Mouse (Mus musculus) brain, embryonic 14.5 days (tissue): ENCODE data around the gene Qrich1.

Source experiments
- CTCF ChIP-seq: fragments of 200-500 bp; IDR thresholded peaks from 2 replicates; pipeline ENCODE4 v1.5.1; 2012; ENCODE audit warnings: inconsistent platforms, mild to moderate bottlenecking, moderate library complexity, borderline replicate concordance; ENCODE audit not compliant: insufficient read depth, insufficient read length; ENCODE audit errors: extremely low read depth
- POLR2A ChIP-seq: fragments of 200-500 bp; IDR thresholded peaks from 2 replicates; pipeline ENCODE4 v1.6.1; 2012; ENCODE audit warnings: mild to moderate bottlenecking, inconsistent platforms, borderline replicate concordance; ENCODE audit not compliant: poor library complexity, insufficient read depth, insufficient read length, severe bottlenecking; ENCODE audit errors: extremely low read depth

- TF ChIP-seq CTCF (no peak), POLR2A (no peak)
Measured at GRCm38 (mm10) chr9:108521604-108522003, 5.0 kb downstream of the Qrich1 start.
